Mouse (Mus musculus) embryonic facial prominence, embryonic 10.5 days (tissue): ENCODE measurements around the gene Rpl28. TPM values are rescaled to one million over a fixed set of nuclear protein-coding genes. Genes with fewer than 3 reads are reported as not detected.
A peak's percentile ranks its signal among the peaks of the same experiment; 100 is the strongest.
"Not testable (repeated sequence)": the region's sequence is repeated elsewhere in the genome, so short reads cannot be mapped to it uniquely, and the experiment has no call there.

Experiments used
- DNase-seq: peaks from one replicate; pipeline ENCODE4 v3.0.0-alpha.2; 2017; ENCODE audit warnings: low spot score
- H3K27ac ChIP-seq: fragments of 300-500 bp; sonication (generic); replicated peaks from 2 replicates; pipeline ENCODE4 v1.5.1; 2016; ENCODE audit warnings: mild to moderate bottlenecking
- H3K27me3 ChIP-seq: fragments of 300-500 bp; sonication (generic); replicated peaks from 2 replicates; pipeline ENCODE4 v1.6.1; 2016; ENCODE audit warnings: low read depth, mild to moderate bottlenecking; ENCODE audit not compliant: poor library complexity, severe bottlenecking
- H3K36me3 ChIP-seq: fragments of 300-500 bp; sonication (generic); replicated peaks from 2 replicates; pipeline ENCODE4 v1.6.1; 2016; ENCODE audit warnings: mild to moderate bottlenecking, moderate library complexity
- H3K4me1 ChIP-seq: fragments of 300-500 bp; sonication (generic); 2 replicates; pipeline ENCODE4 v1.6.1; 2016
- H3K4me3 ChIP-seq: fragments of 300-500 bp; sonication (generic); 2 replicates; pipeline ENCODE4 v1.5.1; 2016; ENCODE audit warnings: mild to moderate bottlenecking, moderate library complexity
- H3K9me3 ChIP-seq: fragments of 300-500 bp; sonication (generic); 2 replicates; pipeline ENCODE4 v1.6.1; 2016; ENCODE audit warnings: mild to moderate bottlenecking
- WGBS: fragments of 180-500 bp; shearing (Covaris S2); methylation state at CpG from one replicate; pipeline ENCODE4 v1.1.7; 2016; 5-methylcytosine and 5-hydroxymethylcytosine counted together
- polyA plus RNA-seq: library from polyadenylated mRNA; unstranded; fragments of >200 nt; fragmentation: Nextera tagmentation; extraction: Ambion mirVana; gene quantifications from 2 replicates; pipeline ENCODE4 v1.2.1, GENCODE M21; 2016

The Rpl28 gene
- polyA plus RNA-seq, 1 experiment from 2014 or later, result 403 TPM

DNA sequence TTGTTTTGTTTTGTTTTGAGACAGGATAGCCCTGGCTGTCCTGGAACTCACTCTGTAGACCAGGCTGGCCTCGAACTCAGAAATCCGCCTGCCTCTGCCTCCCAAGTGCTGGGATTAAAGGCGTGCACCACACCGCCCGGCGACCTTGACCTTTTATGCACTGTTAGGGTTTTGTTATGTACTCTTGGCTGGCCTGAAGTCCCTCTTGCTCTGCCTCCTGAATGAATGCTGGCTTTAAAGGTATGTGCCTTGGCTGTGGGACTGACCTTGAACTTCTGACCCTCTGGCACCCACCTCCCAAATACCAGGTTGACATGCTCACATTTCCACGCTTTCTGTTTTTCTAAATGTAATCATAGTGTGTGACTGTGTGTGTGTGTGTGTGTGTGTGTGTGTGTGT, 28.3 kb downstream of the Rpl28 start:
- H3K36me3 ChIP-seq, H3K9me3 ChIP-seq, H3K4me3 ChIP-seq, H3K27me3 ChIP-seq, DNase-seq, H3K27ac ChIP-seq: not testable (repeated sequence)
- H3K4me1 ChIP-seq, result peaks cover 15% of the 10 kb centered on the region
- 90% methylated on average over 7 of the region's 7 CpGs for WGBS

DNA sequence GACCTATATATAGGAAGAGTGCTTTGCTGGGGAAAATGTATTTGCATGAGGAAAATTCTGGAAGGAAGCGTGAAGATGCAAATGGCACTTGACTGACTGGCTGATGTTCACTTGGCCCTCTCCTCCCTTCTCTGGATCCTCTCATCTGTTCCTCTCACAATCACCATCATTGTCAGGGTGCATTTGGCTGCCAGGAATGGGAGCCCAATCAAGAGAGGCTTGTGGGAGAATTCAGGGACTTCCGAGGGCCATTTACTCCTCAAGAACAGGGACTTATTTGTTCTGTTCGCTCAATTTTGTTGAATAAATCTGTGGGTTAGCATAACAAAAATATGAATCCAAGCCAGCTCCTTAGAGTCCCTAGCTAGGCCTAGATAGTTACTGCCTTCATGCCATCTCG, 29.0 kb downstream of the Rpl28 start:
- Histone ChIP-seq H3K27ac (no peak overlapping the region), H3K27me3 (no peaks in the 10 kb centered on the region), H3K4me1 (peaks cover 15% of the 10 kb centered on the region), H3K9me3 (no peaks in the 10 kb centered on the region), H3K4me3 (no peak overlapping the region), H3K36me3 (no peaks in the 10 kb centered on the region)
- WGBS, result 82% methylated on average over 4 of the region's 4 CpGs
- no peak for DNase-seq

DNA sequence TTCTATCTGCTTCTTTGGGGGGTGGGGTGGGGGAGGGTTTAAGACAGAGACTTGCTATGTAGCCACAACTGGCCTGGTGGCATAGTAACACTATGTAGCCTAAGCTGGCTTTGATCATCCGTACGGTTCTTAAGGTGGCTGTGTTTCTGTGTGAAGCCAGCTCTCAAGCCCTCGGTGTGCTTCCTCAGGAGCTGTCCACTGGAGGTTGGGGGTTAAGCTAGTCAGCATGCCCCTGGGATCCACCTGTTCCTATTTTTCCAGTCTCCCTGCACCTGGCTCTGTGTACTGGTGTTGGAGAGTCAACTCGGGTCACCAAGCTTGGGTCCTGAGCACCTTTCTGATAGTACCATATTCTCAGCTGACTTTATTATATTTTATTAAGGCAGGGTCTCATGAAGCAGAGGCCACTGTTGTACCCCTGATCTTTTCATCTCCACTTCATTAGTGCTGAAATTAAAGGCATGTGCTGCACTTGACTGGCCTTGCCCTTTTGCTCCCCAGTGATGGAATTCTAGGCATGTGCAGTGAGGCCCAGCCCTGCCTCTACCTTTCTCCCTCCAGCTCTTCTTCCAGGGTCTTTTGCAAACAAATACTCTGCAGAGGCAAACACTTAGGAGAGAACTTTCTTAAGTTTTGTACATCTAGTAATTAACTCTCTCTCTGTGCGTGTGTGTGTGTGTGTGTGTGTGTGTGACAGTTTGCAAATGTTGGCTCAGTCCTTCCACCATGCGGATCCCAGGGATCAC, 29.7 kb downstream of the Rpl28 start:
- peaks cover 15% of the 10 kb centered on the region for H3K4me1 ChIP-seq
- no peak overlapping the region for H3K4me3 ChIP-seq
- no peaks in the 10 kb centered on the region for H3K36me3 ChIP-seq
- no peaks in the 10 kb centered on the region for H3K9me3 ChIP-seq
- peak; percentile 18 for DNase-seq
- 0 out of 2 replicates have a peak overlapping the region, but pooled peaks have one; percentile 35 for H3K27ac ChIP-seq
- 62% methylated on average over 6 of the region's 6 CpGs for WGBS
- no peaks in the 10 kb centered on the region for H3K27me3 ChIP-seq

- Histone ChIP-seq H3K27ac (no peak overlapping the region), H3K4me1 (peaks cover 15% of the 10 kb centered on the region), H3K27me3 (peaks cover 9% of the 10 kb centered on the region), H3K9me3 (no peaks in the 10 kb centered on the region; the same call in 1 of the 2 replicates), H3K4me3 (no peak overlapping the region), H3K36me3 (no peaks in the 10 kb centered on the region)
- no peak for DNase-seq
- WGBS, result 51% methylated on average over 4 of the region's 4 CpGs
Measured at GRCm38 (mm10) chr7:4825365-4825764, 32.7 kb downstream of the Rpl28 start.

- Histone ChIP-seq H3K9me3 (no peaks in the 10 kb centered on the region; the same call in none of the 2 replicates), H3K36me3 (no peaks in the 10 kb centered on the region), H3K27ac (no peak overlapping the region), H3K4me3 (no peak overlapping the region), H3K4me1 (no peaks in the 10 kb centered on the region), H3K27me3 (peaks cover 50% of the 10 kb centered on the region)
- WGBS, result 8% methylated on average over 12 of the region's 12 CpGs
- peak; percentile 68 for DNase-seq
Measured at GRCm38 (mm10) chr7:4830476-4830875, 37.8 kb downstream of the Rpl28 start.

DNA sequence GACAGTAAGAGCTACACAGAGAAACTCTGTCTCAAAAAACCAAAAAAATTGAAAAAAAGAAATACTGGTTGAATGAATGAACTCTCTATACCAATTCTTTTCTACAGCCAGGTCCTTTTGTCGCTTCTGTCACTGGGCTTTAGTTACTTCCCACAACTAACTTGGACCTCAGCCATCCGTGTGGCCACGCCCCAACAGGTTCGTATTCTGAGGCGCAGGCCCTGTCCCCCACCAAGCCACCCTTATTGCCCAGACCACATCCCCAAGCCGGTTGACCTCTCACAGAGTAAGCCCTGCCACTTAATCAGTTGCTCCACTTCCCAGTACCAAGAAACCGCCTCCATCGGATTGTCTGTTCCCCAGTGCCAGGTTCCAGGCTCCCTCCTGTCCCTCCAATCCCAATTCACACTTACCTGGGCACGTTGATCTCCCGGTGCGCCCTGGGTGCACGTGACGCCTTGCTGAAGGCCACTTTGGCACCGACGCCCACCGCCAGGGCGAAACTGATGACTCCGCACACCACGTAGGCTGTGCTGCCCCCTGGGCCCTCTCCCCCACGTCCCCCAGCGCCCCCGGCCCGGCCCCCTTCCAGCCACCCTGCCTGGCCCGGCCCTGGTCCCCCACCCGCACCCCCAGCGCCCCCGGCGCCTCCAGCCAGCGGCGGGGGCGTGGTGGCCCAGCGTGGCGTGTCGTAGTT, 43.1 kb downstream of the Rpl28 start:
- no peaks in the 10 kb centered on the region; the same call in 1 of the 2 replicates for H3K9me3 ChIP-seq
- H3K4me3 ChIP-seq, result peak overlapping the region; percentile 64
- peaks cover 90% of the 10 kb centered on the region for H3K27me3 ChIP-seq
- WGBS, result 6% methylated on average over 34 of the region's 34 CpGs
- peak overlapping the region; percentile 66; the same call in 1 of the 2 replicates for H3K27ac ChIP-seq
- no peaks in the 10 kb centered on the region for H3K36me3 ChIP-seq
- DNase-seq, result no peak
- H3K4me1 ChIP-seq, result peaks cover 10% of the 10 kb centered on the region

DNA sequence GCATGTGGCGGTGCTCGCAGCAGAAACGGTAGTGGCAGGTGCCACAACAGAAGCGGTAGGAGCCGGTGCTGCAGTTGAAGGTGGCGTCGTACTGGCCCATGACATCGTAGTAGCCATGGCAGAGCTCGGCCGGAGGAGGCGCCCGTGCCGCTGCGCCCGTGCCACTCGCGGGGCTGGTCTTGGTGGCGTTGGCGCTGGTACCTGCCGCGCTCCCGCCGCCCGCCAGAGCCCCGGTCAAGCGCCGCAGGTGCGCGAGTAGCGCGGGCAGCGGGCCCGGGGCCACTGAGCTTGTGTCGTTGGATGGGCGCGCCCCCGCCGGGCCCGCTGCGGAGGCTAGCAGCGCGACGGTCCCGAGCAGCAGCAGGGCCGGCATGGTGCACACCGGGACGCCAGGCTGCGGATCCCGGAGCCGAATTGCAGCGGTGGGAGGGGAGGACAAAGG, 43.7 kb downstream of the Rpl28 start:
- WGBS, result under 1% methylated on average over 51 of the region's 51 CpGs
- H3K4me1 ChIP-seq, result peaks cover 10% of the 10 kb centered on the region
- no peaks in the 10 kb centered on the region for H3K36me3 ChIP-seq
- peak; percentile 76 for DNase-seq
- peak overlapping the region; percentile 64 for H3K4me3 ChIP-seq
- H3K27me3 ChIP-seq, result peaks cover 90% of the 10 kb centered on the region
- H3K9me3 ChIP-seq, result no peaks in the 10 kb centered on the region; the same call in 1 of the 2 replicates
- peak overlapping the region; percentile 66; the same call in 1 of the 2 replicates for H3K27ac ChIP-seq

DNA sequence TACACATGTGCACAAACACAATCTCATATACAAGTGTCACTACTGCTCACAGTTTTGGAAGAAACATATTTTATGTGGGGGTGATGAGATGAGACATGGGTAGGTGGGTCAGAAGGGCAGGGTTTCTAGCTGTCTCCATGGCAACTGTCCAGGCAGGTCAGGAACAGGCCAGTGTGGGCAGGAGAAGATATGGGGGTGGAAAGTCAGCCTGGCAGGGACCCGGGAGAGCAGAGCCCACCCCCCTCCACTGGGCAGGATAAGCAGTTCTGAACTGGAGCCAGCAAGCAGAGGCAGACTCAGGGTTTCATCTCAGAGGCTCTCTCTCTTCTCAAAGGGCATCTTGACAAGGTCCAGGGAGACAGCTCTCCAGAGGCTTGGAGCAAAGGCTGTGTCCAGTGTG, 45.0 kb downstream of the Rpl28 start:
- Histone ChIP-seq H3K36me3 (no peaks in the 10 kb centered on the region), H3K4me1 (peaks cover 17% of the 10 kb centered on the region), H3K27ac (no peak overlapping the region), H3K4me3 (no peak overlapping the region), H3K27me3 (peaks cover 94% of the 10 kb centered on the region), H3K9me3 (no peaks in the 10 kb centered on the region)
- no peak for DNase-seq
- WGBS, result 41% methylated on average over 1 of the region's 1 CpGs

DNA sequence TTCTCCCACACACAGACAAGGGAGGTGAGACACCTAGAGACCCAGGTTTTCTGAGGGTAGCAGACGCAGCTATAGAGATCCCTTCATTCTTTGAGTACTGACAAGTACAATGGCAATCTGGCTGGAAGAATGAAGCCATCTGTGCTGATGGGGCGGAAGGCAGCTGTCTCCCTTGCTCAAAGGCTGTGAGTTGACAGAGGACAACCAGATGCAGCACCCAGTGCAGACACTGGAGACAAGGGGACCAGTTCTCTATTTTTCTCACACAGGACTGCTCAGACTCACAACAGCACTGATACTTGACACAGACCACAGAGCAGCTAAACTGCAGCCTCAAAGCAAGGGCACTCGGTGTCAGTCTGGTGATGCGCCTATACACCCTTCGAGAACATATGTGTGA, 49.4 kb downstream of the Rpl28 start:
- H3K27me3 ChIP-seq, result peaks cover 100% of the 10 kb centered on the region

DNA sequence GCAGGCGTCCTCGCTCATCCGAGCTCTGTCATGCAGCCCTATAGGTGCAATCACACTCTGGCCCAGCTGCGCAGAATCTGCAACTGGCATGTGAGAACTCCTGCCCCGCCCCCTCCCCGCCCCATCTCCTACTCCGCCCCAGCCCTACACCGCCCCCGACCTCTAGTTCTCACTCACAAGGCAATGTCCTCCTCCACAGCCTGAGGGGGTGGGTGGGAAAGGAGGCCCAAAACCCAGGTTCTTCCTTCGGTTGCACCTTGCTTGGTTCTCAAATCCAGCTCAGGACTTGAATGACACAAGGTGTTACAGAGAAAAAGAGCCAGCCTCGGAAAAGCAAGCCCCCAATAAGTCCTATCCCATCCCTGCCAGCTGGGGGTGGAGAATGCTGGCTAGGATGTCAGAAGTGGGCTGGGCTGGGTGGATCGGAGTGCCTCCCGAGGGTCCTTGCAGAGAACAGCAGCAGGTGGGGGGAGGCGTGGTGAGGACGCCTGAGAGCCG, 50.0 kb downstream of the Rpl28 start:
- Histone ChIP-seq H3K4me3 (peak overlapping the region; percentile 63), H3K27ac (no peak overlapping the region), H3K4me1 (peaks cover 29% of the 10 kb centered on the region), H3K36me3 (no peaks in the 10 kb centered on the region), H3K9me3 (no peaks in the 10 kb centered on the region), H3K27me3 (peaks cover 97% of the 10 kb centered on the region)
- WGBS, result 1% methylated on average over 16 of the region's 16 CpGs
- DNase-seq, result peak; percentile 70

More for the DNA sequence above, 49.4 kb downstream of the Rpl28 start:
- Histone ChIP-seq H3K4me3 (0 out of 2 replicates have a peak overlapping the region, but pooled peaks have one; percentile 63), H3K9me3 (no peaks in the 10 kb centered on the region), H3K27ac (no peak overlapping the region), H3K4me1 (peaks cover 29% of the 10 kb centered on the region), H3K36me3 (no peaks in the 10 kb centered on the region)
- no peak for DNase-seq
- 61% methylated on average over 5 of the region's 5 CpGs for WGBS

- WGBS, result under 1% methylated on average over 34 of the region's 34 CpGs
- H3K27ac ChIP-seq, result no peak overlapping the region
Measured at GRCm38 (mm10) chr7:4843604-4844244, 51.0 kb downstream of the Rpl28 start.

GRCm38 (mm10) chr7:4844245-4844916, 51.7 kb downstream of the Rpl28 start, which contains the start of gene Shisa7:
Gene Shisa7, minus strand, starts transcription at chr7:4844696.
- no peak for DNase-seq
- H3K4me1 ChIP-seq, result peaks cover 29% of the 10 kb centered on the region
- no peak within 1 kb of the TSS; the same call in 1 of the 2 replicates for H3K27ac ChIP-seq
- H3K9me3 ChIP-seq, result no peaks in the 10 kb centered on the region
- H3K27me3 ChIP-seq, result peaks cover 83% of the 10 kb centered on the region
- peak within 1 kb of the TSS; percentile 63 for H3K4me3 ChIP-seq
- H3K36me3 ChIP-seq, result no peaks in the 10 kb centered on the region
- WGBS, result 1% methylated on average over 41 of the region's 41 CpGs

More at GRCm38 (mm10) chr7:4843604-4844244, 51.0 kb downstream of the Rpl28 start:
- Histone ChIP-seq H3K27me3 (peaks cover 90% of the 10 kb centered on the region), H3K9me3 (no peaks in the 10 kb centered on the region), H3K4me1 (peaks cover 29% of the 10 kb centered on the region), H3K4me3 (peak overlapping the region; percentile 63), H3K36me3 (no peaks in the 10 kb centered on the region)
- DNase-seq, result peak; percentile 74
